Mouse (Mus musculus) CD8-positive naive resting alpha-beta T cell, adult 57 days (primary cell): ENCODE results near the gene Itgb3bp. TPM values are rescaled to one million over a fixed set of nuclear protein-coding genes. Genes with fewer than 3 reads are reported as not detected.

ENCODE experiments used
- total RNA-seq: library from RNA; stranded (reverse); gene quantifications from one replicate; pipeline ENCODE4 v1.2.4, GENCODE M21; 2023

Itgb3bp gene
- 8.5 TPM for total RNA-seq

GRCm38 (mm10) chr4:99929613-99930517 is at the start of gene Itgb3bp:
TSS of gene Itgb3bp (minus strand) at chr4:99929813.

GRCm38 (mm10) chr4:99929149-99929612 is 432 bp downstream of the Itgb3bp start, which contains the start of gene Pgm1:
TSS of gene Pgm1 (plus strand) at chr4:99929414.

GRCm38 (mm10) chr4:99829094-99830073 is 100.2 kb downstream of the Itgb3bp start, which contains the start of gene Efcab7:
TSS of gene Efcab7 (plus strand) at chr4:99829198.

Other genes starting within 250 kb of the Itgb3bp start
- gene Alg6, start 214.1 kb downstream of the Itgb3bp start, total RNA-seq, result 9.5 TPM
- 12.2 TPM for gene Efcab7, start 100.6 kb downstream of the Itgb3bp start, total RNA-seq
- gene Pgm1, start 399 bp downstream of the Itgb3bp start, total RNA-seq, result 17.2 TPM
- gene Ror1, start 166.0 kb upstream of the Itgb3bp start, total RNA-seq, result not detected